Mouse (Mus musculus): Measurements from ENCODE around the gene Chn2.

Chn2 gene

DNA sequence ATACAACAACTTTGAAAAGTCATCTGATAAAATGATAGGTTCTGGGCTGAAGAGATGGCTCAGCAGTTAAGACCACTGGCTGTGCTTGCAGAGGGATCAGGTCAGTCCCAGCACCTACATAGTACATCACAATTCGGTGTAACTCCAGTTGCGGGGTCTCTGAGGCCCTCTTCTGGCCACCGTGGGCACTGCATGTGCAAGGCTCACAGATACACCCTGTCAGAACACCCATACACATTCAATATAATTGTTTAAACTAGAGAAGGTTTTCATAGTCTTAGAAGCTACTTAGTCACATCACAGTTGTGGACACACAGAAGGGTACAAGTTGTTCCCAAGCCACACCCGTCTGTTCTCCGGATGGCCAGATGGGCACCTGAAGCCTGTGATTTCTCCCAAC lies 213.9 kb downstream of the Chn2 start:
- no peak for DNase-seq

DNA sequence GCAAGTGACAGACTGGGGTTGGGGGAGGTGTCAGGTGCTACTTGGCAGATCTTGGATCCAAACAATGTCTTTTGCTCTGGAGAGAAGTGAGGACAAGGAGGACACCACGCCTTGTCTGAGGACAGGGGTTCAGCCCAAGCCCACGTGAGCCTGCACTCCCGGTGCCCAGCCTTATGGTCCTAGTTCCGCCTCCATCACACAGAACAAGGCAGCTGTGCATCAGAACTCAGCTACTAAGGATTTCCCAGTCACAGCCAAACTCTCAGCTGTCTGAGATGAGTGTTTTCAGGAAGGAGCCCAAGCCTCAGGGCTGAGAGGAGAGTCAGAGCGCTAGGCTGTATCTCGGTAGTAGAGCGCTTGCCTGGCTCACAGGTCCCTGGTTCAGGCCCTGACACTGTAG lies 214.5 kb downstream of the Chn2 start:
- no peak for DNase-seq

GRCm38 (mm10) chr6:54254759-54255158 lies 215.4 kb downstream of the Chn2 start:
- no peak for DNase-seq

DNA sequence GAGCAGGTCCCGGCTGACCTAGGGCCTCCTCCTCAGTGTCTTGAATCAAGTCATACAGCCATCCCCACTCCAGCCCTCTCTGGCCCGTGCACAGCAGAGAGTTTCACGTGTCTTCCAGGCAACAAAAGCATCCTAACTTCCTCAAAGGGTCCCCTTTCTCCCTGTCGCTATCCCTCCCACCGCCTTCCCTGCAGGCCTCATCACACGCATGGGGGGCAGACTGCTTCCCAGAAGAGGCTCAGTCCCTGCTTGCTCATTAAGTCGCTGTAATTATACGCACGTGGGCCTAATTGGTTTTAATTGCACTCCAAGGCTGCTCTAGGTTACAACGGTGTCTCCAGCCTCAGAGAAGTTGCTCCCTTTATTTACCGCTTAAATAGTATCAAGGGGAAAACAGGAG lies 216.0 kb downstream of the Chn2 start:
- no peak for DNase-seq

DNA sequence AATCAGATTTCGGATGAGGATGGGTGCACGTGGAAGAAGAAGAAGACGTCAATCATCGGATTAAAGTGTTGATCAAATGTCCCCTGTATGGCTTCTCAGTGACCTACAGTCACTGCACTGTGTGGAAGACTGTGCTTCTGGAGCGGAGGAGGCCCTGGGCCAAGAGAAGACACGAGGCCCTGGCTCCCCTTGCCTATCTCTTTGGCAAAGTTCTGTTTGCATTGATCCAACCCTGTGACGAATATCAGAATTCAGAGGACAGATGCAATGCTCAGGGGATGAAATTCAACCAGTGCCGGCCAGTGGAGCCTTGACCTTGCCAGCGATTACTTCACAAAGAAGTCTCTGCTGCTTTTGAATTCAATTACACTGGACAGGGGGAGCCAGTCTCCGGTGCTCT lies 217.0 kb downstream of the Chn2 start:
- DNase-seq, result no peak

GRCm38 (mm10) chr6:54257552-54257951 lies 218.2 kb downstream of the Chn2 start:
- no peak for DNase-seq

DNA sequence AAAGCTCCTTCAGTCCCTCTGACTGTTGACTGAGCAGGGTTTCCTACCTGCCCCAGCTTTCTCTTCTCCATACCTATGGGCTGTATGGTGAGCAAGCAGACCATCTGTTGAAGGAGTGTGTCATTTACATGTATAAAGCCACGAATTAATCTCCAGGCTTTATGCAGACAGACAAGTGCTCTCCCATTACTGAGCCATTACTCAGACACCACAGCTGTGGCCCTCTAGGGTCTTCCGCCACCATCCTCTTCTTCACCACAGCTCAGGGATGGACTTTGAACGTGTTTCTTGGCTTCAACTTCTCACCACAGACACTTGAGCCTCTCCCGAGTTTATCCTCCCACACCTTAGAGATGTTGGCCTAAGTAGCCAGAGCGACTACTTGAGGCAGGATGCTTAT lies 219.1 kb downstream of the Chn2 start:
- no peak for DNase-seq

DNA sequence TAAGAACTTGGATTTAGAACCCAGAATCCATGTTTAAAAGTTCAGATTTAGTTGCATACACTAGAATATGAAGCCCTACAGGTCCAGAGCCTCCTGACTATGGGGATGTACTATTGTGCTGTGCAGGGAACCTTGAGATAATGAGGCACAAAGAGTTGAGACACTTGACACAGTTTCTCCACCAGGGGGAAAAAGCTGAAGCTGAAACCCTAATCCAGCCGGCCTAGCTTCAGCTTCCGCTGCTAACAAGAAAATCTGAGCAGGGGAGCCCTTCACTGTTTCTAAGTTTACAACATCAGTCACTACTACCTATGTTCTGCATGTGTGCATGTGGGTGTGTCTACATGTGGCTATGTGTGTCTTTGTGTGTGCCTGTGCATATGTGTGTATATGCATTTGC lies 223.4 kb downstream of the Chn2 start:
- no peak for DNase-seq

DNA sequence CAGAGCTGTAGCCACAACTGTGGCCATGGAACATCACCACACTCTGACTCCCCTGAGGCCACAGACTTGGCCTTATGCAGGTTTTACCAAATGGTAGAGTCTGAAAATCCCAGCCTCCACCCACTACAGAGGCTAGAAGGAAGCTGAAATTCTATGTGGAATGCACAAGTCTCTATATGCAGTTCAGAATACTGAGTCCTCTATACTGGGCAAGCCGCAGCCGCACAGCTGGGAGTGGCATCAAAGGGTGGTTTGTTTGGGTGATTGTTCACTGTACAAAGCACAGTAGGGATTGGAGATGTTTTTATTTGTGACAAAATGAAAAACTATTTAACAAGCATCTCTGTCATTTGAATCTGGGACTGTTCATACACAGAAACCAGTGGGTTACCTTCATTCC lies 224.5 kb downstream of the Chn2 start:
- no peak for DNase-seq

- no peak for DNase-seq
Observed at GRCm38 (mm10) chr6:54264537-54264936, 225.2 kb downstream of the Chn2 start.

GRCm38 (mm10) chr6:54265384-54265783 lies 226.0 kb downstream of the Chn2 start:
- no peak for DNase-seq

DNA sequence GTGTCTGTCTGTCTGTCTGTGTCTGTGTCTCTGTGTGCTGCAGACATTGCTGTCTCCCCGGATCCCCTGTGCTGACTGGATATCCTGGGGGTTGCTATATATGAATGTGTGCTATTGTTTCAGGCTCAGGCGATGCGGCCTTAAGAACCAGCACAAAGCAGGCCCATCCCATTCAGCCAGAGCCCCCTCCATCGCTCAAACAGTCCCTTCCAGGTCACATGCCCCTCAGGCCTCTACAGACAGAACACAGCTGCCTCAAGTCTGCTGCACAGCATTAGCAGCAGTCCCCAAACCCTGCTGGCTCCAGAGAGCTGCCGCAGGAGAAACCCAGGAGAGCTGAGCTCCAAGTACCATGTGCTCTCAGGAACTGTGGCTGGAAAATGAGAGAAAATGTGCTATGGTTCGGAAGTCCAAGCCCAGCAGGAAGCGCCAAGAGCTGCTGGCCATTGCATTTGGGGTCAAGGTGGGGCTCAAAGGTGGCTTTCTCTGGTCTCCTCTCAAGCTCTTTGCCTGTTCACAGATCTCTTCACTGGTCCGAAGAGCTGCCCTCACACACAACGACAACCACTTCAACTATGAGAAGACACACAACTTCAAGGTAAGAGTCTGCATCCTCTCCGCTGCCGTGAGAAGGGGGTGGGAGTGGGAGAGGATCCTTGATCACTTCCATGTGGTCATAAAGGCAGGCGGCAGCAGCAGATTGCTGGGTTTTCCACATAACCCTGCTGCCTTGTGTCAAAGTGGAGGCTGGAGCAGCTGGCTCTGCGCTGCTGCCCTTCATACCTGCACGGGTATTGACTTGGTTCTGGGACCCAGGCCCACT lies 233.4 kb downstream of the Chn2 start:
- DNase-seq, result no peak

DNA sequence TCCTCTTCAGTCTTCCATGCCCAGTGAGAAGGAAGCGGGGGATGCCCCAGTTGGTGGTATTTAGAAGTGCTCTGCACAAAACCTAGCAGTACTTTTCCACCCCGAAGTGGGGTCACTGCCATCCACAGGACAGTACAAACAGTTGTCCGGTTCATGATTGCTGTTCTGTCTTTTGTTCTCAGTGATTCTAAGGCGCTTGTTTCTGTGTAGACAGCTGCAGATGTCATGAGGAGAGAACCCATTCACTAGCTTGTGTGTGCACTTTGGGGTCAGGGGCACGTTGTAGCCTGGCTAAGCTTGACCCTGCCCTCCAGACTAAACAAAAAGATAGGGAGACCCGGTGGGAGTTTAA lies 234.0 kb downstream of the Chn2 start:
- DNase-seq, result no peak

- no peak for DNase-seq
Observed at GRCm38 (mm10) chr6:54277234-54277633, 237.9 kb downstream of the Chn2 start.

DNA sequence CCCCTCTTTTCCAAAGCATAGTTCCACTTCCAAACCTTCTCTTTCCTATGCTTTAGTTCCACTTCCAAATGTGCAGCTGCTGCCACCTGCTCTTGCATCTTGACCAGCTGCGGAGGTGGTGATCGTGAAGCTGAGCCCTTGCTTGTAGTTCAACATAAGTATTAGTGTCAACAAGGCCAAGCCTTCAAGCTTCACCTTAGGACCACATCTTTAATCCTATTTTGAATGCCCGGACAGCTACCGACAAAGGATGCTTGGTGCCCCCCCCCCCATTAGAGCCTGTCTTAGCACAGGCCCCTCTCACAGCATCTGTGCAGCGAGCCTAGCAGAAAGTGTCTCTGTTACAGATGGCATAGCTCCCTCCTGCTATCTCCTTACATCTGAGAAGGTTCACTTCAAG lies 238.5 kb downstream of the Chn2 start:
- DNase-seq, result no peak

DNA sequence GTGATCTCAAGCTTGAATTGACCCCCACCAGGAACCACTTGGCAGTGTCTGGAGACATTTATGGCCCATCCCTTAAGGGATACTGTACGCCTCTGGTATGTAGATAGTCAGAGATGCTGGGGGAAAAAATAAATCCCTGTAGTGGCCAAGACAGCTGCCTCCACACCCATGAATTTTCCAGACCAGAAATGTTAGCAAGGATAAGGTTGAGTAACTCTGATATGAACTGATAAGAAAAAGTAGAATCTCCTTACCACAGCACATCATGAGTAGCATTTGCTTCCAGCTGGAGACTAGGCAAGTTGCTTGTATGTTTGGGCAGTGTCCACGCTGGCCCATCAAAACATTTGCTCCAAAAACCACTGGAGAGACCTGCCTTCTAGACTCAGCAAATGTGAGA lies 239.3 kb downstream of the Chn2 start:
- no peak for DNase-seq

GRCm38 (mm10) chr6:54279391-54279790 lies 240.0 kb downstream of the Chn2 start:
- no peak for DNase-seq

- DNase-seq, result no peak
Observed at GRCm38 (mm10) chr6:54280248-54280647, 240.9 kb downstream of the Chn2 start.

DNA sequence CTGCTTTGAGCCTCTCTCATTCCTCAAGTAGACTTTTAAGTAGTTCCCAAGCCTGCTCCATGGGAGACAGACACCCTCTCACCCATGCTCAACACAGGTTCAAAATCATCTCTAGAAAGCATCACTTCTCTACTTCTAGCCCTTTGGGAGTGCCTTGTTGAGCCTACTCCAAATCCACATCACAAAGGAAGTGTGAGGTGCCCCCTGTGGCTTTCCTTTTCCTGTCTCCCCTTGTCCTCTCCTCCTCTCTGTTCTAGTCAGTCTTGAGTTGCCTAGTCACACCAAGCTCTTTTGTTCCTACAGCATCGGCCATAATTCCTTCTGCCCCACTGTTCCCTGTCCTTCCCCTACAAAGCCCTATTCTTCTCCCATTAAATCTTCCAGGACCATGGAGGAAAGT lies 243.9 kb downstream of the Chn2 start:
- DNase-seq, result no peak

GRCm38 (mm10) chr6:54284167-54284711 lies 244.9 kb downstream of the Chn2 start:
- DNase-seq, result no peak

DNA sequence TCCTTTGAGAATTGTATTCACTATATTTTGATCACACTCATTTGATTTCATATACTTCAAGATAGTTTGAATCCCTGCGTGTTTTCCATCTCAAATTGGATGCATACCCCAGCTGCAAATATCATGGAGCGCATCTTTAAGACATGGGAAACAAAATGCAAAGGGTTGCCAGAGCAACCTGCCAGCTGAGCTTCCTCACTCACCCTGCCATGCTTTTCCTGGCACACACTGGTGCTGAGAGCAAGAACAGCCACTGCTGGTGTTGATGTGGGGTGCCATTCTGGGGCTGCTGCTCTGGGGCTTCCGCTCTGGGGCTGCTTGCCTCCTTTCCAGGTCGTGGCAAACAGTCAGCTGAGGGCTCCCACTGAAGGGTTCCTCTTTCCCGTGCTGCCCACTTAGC lies 247.5 kb downstream of the Chn2 start:
- DNase-seq, result no peak

GRCm38 (mm10) chr6:54289774-54290500 lies 250.6 kb downstream of the Chn2 start:
- DNase-seq, result no peak

DNA sequence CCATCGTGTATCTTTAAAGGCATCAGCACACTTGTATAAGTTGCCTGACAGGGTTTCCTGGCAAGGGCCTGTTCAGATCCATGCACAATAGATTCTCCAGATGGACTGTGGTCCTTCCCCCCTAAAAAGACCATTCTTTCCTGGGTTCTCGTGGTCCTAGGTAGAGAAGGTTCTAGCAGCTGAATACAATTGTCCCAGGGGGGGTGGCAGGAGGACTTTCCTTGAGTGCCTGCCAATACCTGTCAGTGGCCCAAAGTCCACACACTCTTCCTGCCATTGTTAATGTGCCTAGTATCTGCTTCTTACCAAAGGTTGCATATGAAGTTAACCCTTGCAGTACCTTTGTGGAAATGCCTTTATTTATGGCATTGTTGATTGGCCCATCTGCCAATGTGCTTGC lies 257.9 kb downstream of the Chn2 start:
- DNase-seq, result no peak

DNA sequence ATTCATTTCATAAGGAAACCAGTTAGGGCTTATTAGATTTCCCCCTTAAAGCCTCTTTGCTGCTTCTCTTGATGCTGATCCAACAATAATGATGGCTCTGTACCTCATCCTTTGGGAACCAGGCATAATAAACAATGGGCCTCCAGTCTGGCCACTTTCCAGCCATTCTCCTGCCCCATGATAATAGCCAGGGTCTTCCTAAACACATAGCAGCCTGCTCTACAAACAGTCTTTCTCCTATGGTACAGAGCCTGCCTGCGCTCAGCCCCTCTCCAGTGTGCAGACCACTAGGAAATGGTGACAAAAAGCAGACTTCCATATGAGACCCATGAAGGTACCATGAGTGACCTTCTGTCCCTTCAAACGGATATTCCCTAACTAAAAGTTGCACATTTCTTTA lies 260.1 kb downstream of the Chn2 start:
- DNase-seq, result no peak
